Mouse (Mus musculus) neural tube, embryonic 11.5 days (tissue): ENCODE results near the gene Tbcel. TPM values are rescaled to one million over a fixed set of nuclear protein-coding genes. Genes with fewer than 3 reads are reported as not detected.

Experiments used
- ATAC-seq: fragments of 200-750 bp; cut with Nextera tagmentation; 2 replicates; pipeline ENCODE4 v1.8.0; 2017; ENCODE audit warnings: moderate number of reproducible peaks, mild to moderate bottlenecking, moderate TSS enrichment, moderate library complexity; ENCODE audit not compliant: insufficient read depth, low FRiP score, low TSS enrichment
- DNase-seq: peaks from one replicate; pipeline ENCODE4 v3.0.0-alpha.2; 2015; ENCODE audit warnings: low spot score
- H3K27ac ChIP-seq: fragments of 300-500 bp; sonication (generic); 2 replicates; pipeline ENCODE4 v1.5.1; 2014; ENCODE audit warnings: low read depth, mild to moderate bottlenecking, low read length
- H3K27me3 ChIP-seq: fragments of 300-500 bp; sonication (generic); 2 replicates; pipeline ENCODE4 v1.6.1; 2014; ENCODE audit warnings: mild to moderate bottlenecking, low read length, mixed read lengths; ENCODE audit not compliant: control insufficient read depth, insufficient read depth
- H3K36me3 ChIP-seq: fragments of 300-500 bp; sonication (generic); 2 replicates; pipeline ENCODE4 v1.6.1; 2014; ENCODE audit warnings: mild to moderate bottlenecking, low read length, moderate library complexity, mixed read lengths; ENCODE audit not compliant: control insufficient read depth, insufficient read depth
- H3K4me1 ChIP-seq: fragments of 300-500 bp; sonication (generic); 2 replicates; pipeline ENCODE4 v1.6.1; 2014; ENCODE audit warnings: low read length, mixed read lengths; ENCODE audit not compliant: control insufficient read depth, insufficient read depth
- H3K4me2 ChIP-seq: fragments of 300-500 bp; sonication (generic); 2 replicates; pipeline ENCODE4 v1.6.1; 2014; ENCODE audit warnings: low read depth, mild to moderate bottlenecking, moderate library complexity
- H3K4me3 ChIP-seq: fragments of 300-500 bp; sonication (generic); 2 replicates; pipeline ENCODE4 v1.5.1; 2014; ENCODE audit warnings: low read depth, low read length
- H3K9ac ChIP-seq: fragments of 300-500 bp; sonication (generic); 2 replicates; pipeline ENCODE4 v1.6.1; 2014; ENCODE audit warnings: mild to moderate bottlenecking, low read length
- H3K9me3 ChIP-seq: fragments of 300-500 bp; sonication (generic); 2 replicates; pipeline ENCODE4 v1.6.1; 2016; ENCODE audit warnings: low read length; ENCODE audit not compliant: control insufficient read depth
- WGBS: fragments of 180-500 bp; shearing (Covaris S2); extraction: QIAGEN DNeasy Blood & Tissue Kit; methylation state at CpG from one replicate; pipeline ENCODE4 v1.1.7; 2014; 5-methylcytosine and 5-hydroxymethylcytosine counted together
- polyA plus RNA-seq: library from polyadenylated mRNA; unstranded; fragments of >200 nt; fragmentation: Nextera tagmentation; extraction: Ambion mirVana; gene quantifications from 2 replicates; pipeline ENCODE4 v1.2.1, GENCODE M21; 2014

Gene Tbcel
- polyA plus RNA-seq: 5.1 and 5.7 TPM in 2 replicates

DNA sequence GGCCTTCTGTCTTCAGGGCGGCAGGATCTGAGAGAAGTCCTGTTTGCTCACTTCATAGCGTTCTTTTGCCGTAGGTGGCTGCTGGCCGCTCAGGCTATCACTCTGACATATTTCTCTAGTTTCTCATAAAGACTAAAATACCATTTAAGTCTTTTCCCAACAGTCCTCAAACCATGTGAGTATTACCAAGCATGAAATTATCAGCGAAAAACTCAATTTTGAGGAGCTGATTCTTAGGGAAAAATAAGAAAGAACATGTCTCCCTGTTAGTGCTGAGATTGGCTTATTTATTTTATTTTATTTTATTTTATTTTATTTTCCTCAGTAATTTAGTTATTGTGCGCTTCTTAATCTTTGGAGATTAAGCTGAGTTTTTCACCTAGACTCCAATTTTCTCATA lies at the start of gene Tbcel:
Tbcel (minus strand) TSS at position 101 of the 400 bp plus-strand sequence.
- no peak within 1 kb of the TSS for H3K4me3 ChIP-seq
- H3K27me3 ChIP-seq: no peaks in the 10 kb centered on the region
- H3K9ac ChIP-seq: no peak within 1 kb of the TSS
- DNase-seq: no peak
- WGBS: 84% methylated on average over 6 of the region's 6 CpGs
- no peaks in the 10 kb centered on the region for H3K9me3 ChIP-seq
- H3K4me2 ChIP-seq: no peak within 1 kb of the TSS
- no peak for ATAC-seq
- no peaks in the 10 kb centered on the region for H3K36me3 ChIP-seq
- H3K4me1 ChIP-seq: no peaks in the 10 kb centered on the region
- no peak within 1 kb of the TSS for H3K27ac ChIP-seq

- Histone ChIP-seq H3K27ac (no peak overlapping the region), H3K4me2 (no peak overlapping the region), H3K27me3 (no peaks in the 10 kb centered on the region), H3K4me1 (no peaks in the 10 kb centered on the region), H3K36me3 (no peaks in the 10 kb centered on the region), H3K9ac (no peak overlapping the region), H3K9me3 (0 out of 2 replicates have a peak, but pooled peaks cover 3% of the 10 kb centered on the region), H3K4me3 (no peak overlapping the region)
- no peak for DNase-seq
- WGBS: 90% methylated on average over 1 of the region's 1 CpGs
- ATAC-seq: no peak
Observed at GRCm38 (mm10) chr9:42555186-42555585, 47.6 kb upstream of the Tbcel start.

DNA sequence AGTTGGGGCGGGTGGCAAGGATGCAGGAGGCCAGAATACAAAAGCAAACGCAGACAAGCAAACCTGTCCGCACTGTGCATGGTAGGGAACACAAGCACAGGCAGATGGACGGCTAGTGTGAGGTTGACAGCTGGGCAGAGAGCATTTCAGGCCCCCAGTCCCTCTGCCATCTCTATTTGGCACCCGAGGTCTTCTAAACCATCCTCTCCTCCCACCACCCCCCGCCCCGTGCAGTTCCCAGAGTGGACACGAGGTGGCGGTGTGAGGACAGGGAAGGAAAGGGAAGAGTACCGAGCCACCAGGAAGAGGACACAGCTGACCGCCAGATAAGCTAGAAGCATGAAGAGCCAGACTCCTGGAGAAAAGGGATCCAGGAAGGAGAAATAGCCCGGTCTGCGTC lies 42.5 kb upstream of the Tbcel start:
- Histone ChIP-seq H3K9ac (no peak overlapping the region), H3K4me3 (no peak overlapping the region), H3K36me3 (no peaks in the 10 kb centered on the region), H3K9me3 (no peaks in the 10 kb centered on the region), H3K27ac (no peak overlapping the region), H3K4me2 (no peak overlapping the region), H3K27me3 (no peaks in the 10 kb centered on the region), H3K4me1 (no peaks in the 10 kb centered on the region)
- DNase-seq (peak; percentile 92), ATAC-seq (0 out of 2 replicates have a peak, but pooled peaks have one; percentile 27)
- 17% methylated on average over 13 of the region's 13 CpGs for WGBS

- Histone ChIP-seq H3K9me3 (no peaks in the 10 kb centered on the region), H3K9ac (no peak overlapping the region), H3K27me3 (no peaks in the 10 kb centered on the region), H3K4me2 (no peak overlapping the region), H3K36me3 (no peaks in the 10 kb centered on the region), H3K27ac (no peak overlapping the region), H3K4me1 (no peaks in the 10 kb centered on the region), H3K4me3 (no peak overlapping the region)
- DNase-seq (no peak), ATAC-seq (no peak)
- 55% methylated on average over 7 of the region's 7 CpGs for WGBS
Observed at GRCm38 (mm10) chr9:42548981-42549380, 41.4 kb upstream of the Tbcel start.

DNA sequence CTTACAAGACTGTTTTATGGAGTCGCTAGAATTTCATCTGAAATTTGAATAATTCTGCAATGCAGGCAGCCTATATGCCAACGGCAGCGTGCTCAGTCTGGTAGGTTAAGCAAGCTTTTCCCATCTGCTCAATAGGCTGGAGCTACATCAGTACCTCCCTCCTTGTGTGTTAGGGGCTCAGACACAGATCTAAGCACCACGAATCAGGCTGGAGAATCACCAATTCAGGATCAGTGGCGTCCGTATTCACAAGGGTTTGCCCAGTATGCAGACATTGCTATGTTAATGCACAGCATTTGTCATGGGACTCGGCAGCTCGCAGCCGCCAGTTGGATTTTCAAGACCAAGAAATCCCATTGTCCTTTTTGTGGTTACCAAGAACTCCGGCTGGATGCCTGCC lies 36.9 kb upstream of the Tbcel start:
- no peaks in the 10 kb centered on the region for H3K36me3 ChIP-seq
- no peak overlapping the region for H3K4me2 ChIP-seq
- no peak overlapping the region for H3K9ac ChIP-seq
- H3K27ac ChIP-seq: no peak overlapping the region
- no peak overlapping the region for H3K4me3 ChIP-seq
- H3K27me3 ChIP-seq: no peaks in the 10 kb centered on the region
- WGBS: 75% methylated on average over 10 of the region's 10 CpGs
- DNase-seq (no peak), ATAC-seq (no peak)
- no peaks in the 10 kb centered on the region for H3K9me3 ChIP-seq
- no peaks in the 10 kb centered on the region for H3K4me1 ChIP-seq

DNA sequence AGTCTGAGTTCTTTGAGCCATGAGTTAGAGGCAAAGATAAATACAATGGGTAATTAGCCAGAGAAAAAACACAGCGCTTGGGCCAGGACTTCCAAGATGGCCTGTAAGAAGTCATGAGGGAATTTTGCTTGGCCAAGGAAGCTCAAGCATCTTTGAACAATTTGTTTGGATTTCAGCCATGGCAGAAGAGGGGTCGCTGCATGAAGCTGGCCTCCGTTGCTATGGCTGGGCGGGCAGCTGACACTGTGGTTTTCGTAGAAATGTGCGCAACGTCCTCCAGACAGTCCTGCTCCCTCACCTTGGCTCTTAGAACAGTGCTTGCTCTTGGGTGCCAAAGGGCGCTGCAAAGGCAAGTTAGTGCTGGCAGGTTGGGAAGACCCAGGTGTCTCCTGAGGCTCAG lies 25.9 kb upstream of the Tbcel start:
- no peaks in the 10 kb centered on the region for H3K27me3 ChIP-seq
- DNase-seq (no peak), ATAC-seq (no peak)
- no peaks in the 10 kb centered on the region for H3K9me3 ChIP-seq
- peaks cover 7% of the 10 kb centered on the region; the same call in 1 of the 2 replicates for H3K4me1 ChIP-seq
- H3K36me3 ChIP-seq: no peaks in the 10 kb centered on the region
- H3K4me3 ChIP-seq: no peak overlapping the region
- H3K4me2 ChIP-seq: no peak overlapping the region
- 82% methylated on average over 8 of the region's 8 CpGs for WGBS
- no peak overlapping the region for H3K27ac ChIP-seq
- no peak overlapping the region for H3K9ac ChIP-seq

- no peak overlapping the region for H3K9ac ChIP-seq
- 33% methylated on average over 6 of the region's 6 CpGs for WGBS
- ATAC-seq (no peak), DNase-seq (no peak)
- H3K9me3 ChIP-seq: no peaks in the 10 kb centered on the region
- H3K27me3 ChIP-seq: no peaks in the 10 kb centered on the region
- H3K27ac ChIP-seq: no peak overlapping the region
- no peaks in the 10 kb centered on the region for H3K36me3 ChIP-seq
- no peak overlapping the region for H3K4me3 ChIP-seq
- H3K4me2 ChIP-seq: no peak overlapping the region
- peaks cover 7% of the 10 kb centered on the region; the same call in 1 of the 2 replicates for H3K4me1 ChIP-seq
Observed at GRCm38 (mm10) chr9:42533041-42533440, 25.4 kb upstream of the Tbcel start.

DNA sequence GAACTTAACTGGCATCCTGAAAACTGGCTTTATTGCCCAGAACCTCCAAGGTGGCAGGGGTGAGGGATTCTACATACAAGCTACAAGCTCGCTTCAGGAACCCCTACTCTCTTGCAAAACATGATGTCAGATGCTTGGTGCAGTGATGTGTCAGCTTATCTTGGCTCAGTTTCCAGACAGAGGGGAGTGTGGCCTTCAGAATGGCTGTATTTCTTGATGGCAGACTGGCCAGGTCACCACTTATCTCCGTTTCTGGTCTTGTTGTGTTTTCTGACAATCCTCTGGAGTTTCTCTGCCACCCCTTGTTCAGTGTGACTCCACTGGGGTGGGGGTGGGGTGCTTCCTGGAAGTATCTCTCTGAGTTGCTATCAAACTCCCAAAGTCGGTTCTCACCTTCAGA lies 24.3 kb upstream of the Tbcel start:
- Histone ChIP-seq H3K27ac (no peak overlapping the region), H3K9ac (no peak overlapping the region)
- DNase-seq: no peak

GRCm38 (mm10) chr9:42530221-42531152 lies 22.9 kb upstream of the Tbcel start:
- peak; percentile 38; the same call in 1 of the 2 replicates for ATAC-seq
- WGBS: 39% methylated on average over 7 of the region's 7 CpGs
- Histone ChIP-seq H3K4me3 (no peak overlapping the region), H3K4me1 (peaks cover 7% of the 10 kb centered on the region; the same call in 1 of the 2 replicates), H3K27ac (peak overlapping the region; percentile 80), H3K9ac (peak overlapping the region; percentile 1; the same call in 1 of the 2 replicates), H3K4me2 (no peak overlapping the region), H3K27me3 (no peaks in the 10 kb centered on the region), H3K9me3 (no peaks in the 10 kb centered on the region), H3K36me3 (no peaks in the 10 kb centered on the region)
- DNase-seq: peak; percentile 71

More for the DNA sequence above, 24.3 kb upstream of the Tbcel start:
- H3K4me1 ChIP-seq: peaks cover 7% of the 10 kb centered on the region; the same call in 1 of the 2 replicates
- H3K36me3 ChIP-seq: no peaks in the 10 kb centered on the region
- no peak for ATAC-seq
- no peaks in the 10 kb centered on the region for H3K9me3 ChIP-seq
- 52% methylated on average over 3 of the region's 3 CpGs for WGBS
- H3K4me2 ChIP-seq: no peak overlapping the region
- H3K27me3 ChIP-seq: no peaks in the 10 kb centered on the region
- H3K4me3 ChIP-seq: no peak overlapping the region
